Mouse (Mus musculus) MEL (cell line): Measurements from ENCODE around the gene 1110051M20Rik. TPM values are rescaled to one million over a fixed set of nuclear protein-coding genes. Genes with fewer than 3 reads are reported as not detected.

Experiments
- DNase-seq: peaks from one replicate; pipeline ENCODE4 v3.0.0; 2011; ENCODE audit warnings: low read depth, low spot score
- H3K27ac ChIP-seq: 2 replicates; pipeline ENCODE4 v1.5.1; 2012; ENCODE audit warnings: low read depth, mild to moderate bottlenecking, control low read depth, low read length, moderate library complexity; ENCODE audit not compliant: control insufficient read depth
- H3K27me3 ChIP-seq, 2 experiments: fragments of 150-350 bp in 1 of 2; sonication (generic) in 1 of 2; 2 replicates each; pipeline ENCODE4 v1.6.1; 2012; ENCODE audit warnings: low read length in 2 of 2, mild to moderate bottlenecking in 2 of 2, improper control_type of control experiment in 1 of 2, moderate library complexity in 1 of 2; ENCODE audit not compliant: insufficient read depth in 2 of 2, control insufficient read depth in 1 of 2
- H3K36me3 ChIP-seq, 2 experiments: 2 replicates each; pipeline ENCODE4 v1.6.1; 2012 to 2014; ENCODE audit warnings: low read length in 2 of 2, improper control_type of control experiment in 1 of 2, inconsistent platforms in 1 of 2, mild to moderate bottlenecking in 1 of 2; ENCODE audit not compliant: insufficient read depth in 2 of 2, control insufficient read depth in 1 of 2
- H3K4me1 ChIP-seq, 2 experiments: fragments of 150-350 bp in 1 of 2; sonication (generic) in 1 of 2; 2 replicates each; pipeline ENCODE4 v1.6.1; 2012; ENCODE audit warnings: low read length in 2 of 2, improper control_type of control experiment in 1 of 2, mild to moderate bottlenecking in 1 of 2; ENCODE audit not compliant: insufficient read depth in 2 of 2, control insufficient read depth in 1 of 2
- H3K4me3 ChIP-seq, 2 experiments: fragments of 150-350 bp in 1 of 2; sonication (generic) in 1 of 2; 2 replicates each; pipeline ENCODE4 v1.5.1; 2012; ENCODE audit warnings: low read depth in 2 of 2, low read length in 2 of 2, mild to moderate bottlenecking in 2 of 2, moderate library complexity in 2 of 2, control low read depth in 1 of 2, improper control_type of control experiment in 1 of 2; ENCODE audit not compliant: control insufficient read depth in 1 of 2, insufficient read depth in 1 of 2
- H3K79me2 ChIP-seq: 2 replicates; pipeline ENCODE4 v1.6.1; 2012; ENCODE audit warnings: mild to moderate bottlenecking, low read length, moderate library complexity; ENCODE audit not compliant: control insufficient read depth, poor library complexity, insufficient read depth
- H3K9ac ChIP-seq: 2 replicates; pipeline ENCODE4 v1.6.1; 2012; ENCODE audit warnings: low read depth, mild to moderate bottlenecking, control low read depth, low read length, moderate library complexity; ENCODE audit not compliant: control insufficient read depth, poor library complexity, severe bottlenecking
- H3K9me3 ChIP-seq: fragments of 150-350 bp; sonication (generic); replicated peaks from 2 replicates; pipeline ENCODE4 v1.6.1; 2012; ENCODE audit warnings: mild to moderate bottlenecking, low read length, improper control_type of control experiment, moderate library complexity; ENCODE audit not compliant: insufficient read depth
- CTCF ChIP-seq, 3 experiments: IDR thresholded peaks in 2 of 3; conservative IDR thresholded peaks in 1 of 3; 2 replicates each; pipeline ENCODE4 v1.5.1; 2011 to 2012; ENCODE audit warnings: low read length in 3 of 3, low read depth in 2 of 3, mild to moderate bottlenecking in 2 of 3, improper control_type of control experiment in 1 of 3, inconsistent platforms in 1 of 3, mixed read lengths in 1 of 3, moderate library complexity in 1 of 3; ENCODE audit not compliant: control insufficient read depth in 1 of 3, insufficient read depth in 1 of 3, poor library complexity in 1 of 3, severe bottlenecking in 1 of 3
- ELF1 ChIP-seq: IDR thresholded peaks from 2 replicates; pipeline ENCODE4 v1.6.1; 2014; ENCODE audit warnings: low read depth, mild to moderate bottlenecking, inconsistent platforms, low read length, improper control_type of control experiment, moderate library complexity
- HCFC1 ChIP-seq: IDR thresholded peaks from 2 replicates; pipeline ENCODE4 v1.6.1; 2012; ENCODE audit warnings: low read depth, mild to moderate bottlenecking, inconsistent platforms, low read length, improper control_type of control experiment, moderate library complexity
- JUND ChIP-seq: IDR thresholded peaks from 2 replicates; pipeline ENCODE4 v1.6.1; 2011; ENCODE audit warnings: low read depth, mild to moderate bottlenecking, improper control_type of control experiment, low read length
- MAFK ChIP-seq: IDR thresholded peaks from 2 replicates; pipeline ENCODE4 v1.6.1; 2011; ENCODE audit warnings: low read depth, mild to moderate bottlenecking, low read length, improper control_type of control experiment, borderline replicate concordance
- MAX ChIP-seq: IDR thresholded peaks from 2 replicates; pipeline ENCODE4 v1.6.1; 2011; ENCODE audit warnings: low read length, improper control_type of control experiment
- MXI1 ChIP-seq: IDR thresholded peaks from 2 replicates; pipeline ENCODE4 v1.6.1; 2011; ENCODE audit warnings: mild to moderate bottlenecking, low read depth, low read length, improper control_type of control experiment
- NELFE ChIP-seq: IDR thresholded peaks from 2 replicates; pipeline ENCODE4 v1.6.1; 2011; ENCODE audit warnings: low read depth, low read length, improper control_type of control experiment
- NRF1 ChIP-seq: IDR thresholded peaks from 2 replicates; pipeline ENCODE4 v1.6.1; 2014; ENCODE audit warnings: low read depth, mild to moderate bottlenecking, inconsistent platforms, low read length, improper control_type of control experiment, moderate library complexity; ENCODE audit not compliant: poor library complexity, insufficient read depth, severe bottlenecking
- POLR2A ChIP-seq, 2 experiments: IDR thresholded peaks; 2 replicates each; pipeline ENCODE4 v1.6.1; 2011 to 2012; ENCODE audit warnings: low read length in 2 of 2, mild to moderate bottlenecking in 2 of 2, control low read depth in 1 of 2, improper control_type of control experiment in 1 of 2, low read depth in 1 of 2, moderate library complexity in 1 of 2; ENCODE audit not compliant: control insufficient read depth in 1 of 2, insufficient read depth in 1 of 2, poor library complexity in 1 of 2
- POLR2AphosphoS2 ChIP-seq: IDR thresholded peaks from 2 replicates; pipeline ENCODE4 v1.6.1; 2011; ENCODE audit warnings: low read length, improper control_type of control experiment
- POLR2AphosphoS5 ChIP-seq: IDR thresholded peaks from 2 replicates; pipeline ENCODE4 v1.6.1; 2012; ENCODE audit warnings: low read depth, borderline replicate concordance, mild to moderate bottlenecking, inconsistent platforms, low read length, moderate library complexity, mixed read lengths
- RAD21 ChIP-seq: IDR thresholded peaks from 2 replicates; pipeline ENCODE4 v1.6.1; 2011; ENCODE audit warnings: mild to moderate bottlenecking, low read depth, low read length, improper control_type of control experiment
- SIN3A ChIP-seq: IDR thresholded peaks from 2 replicates; pipeline ENCODE4 v1.6.1; 2012; ENCODE audit warnings: low read length, improper control_type of control experiment, inconsistent platforms
- TBP ChIP-seq: IDR thresholded peaks from 2 replicates; pipeline ENCODE4 v1.8.0; 2011; ENCODE audit warnings: low read depth, low read length, improper control_type of control experiment
- TCF12 ChIP-seq: IDR thresholded peaks from 2 replicates; pipeline ENCODE4 v1.6.1; 2014; ENCODE audit warnings: low read depth, mild to moderate bottlenecking, inconsistent platforms, low read length, improper control_type of control experiment, moderate library complexity
- UBTF ChIP-seq: IDR thresholded peaks from 2 replicates; pipeline ENCODE4 v1.6.1; 2012; ENCODE audit warnings: low read depth, mild to moderate bottlenecking, inconsistent platforms, low read length, improper control_type of control experiment, moderate library complexity, borderline replicate concordance; ENCODE audit not compliant: insufficient read depth
- ZC3H11A ChIP-seq: IDR thresholded peaks from 2 replicates; pipeline ENCODE4 v1.6.1; 2012; ENCODE audit warnings: low read depth, mild to moderate bottlenecking, inconsistent platforms, low read length, improper control_type of control experiment
- polyA plus RNA-seq, 2 experiments: library from polyadenylated mRNA; stranded (reverse) in 1 of 2; unstranded in 1 of 2; fragments of >175 nt in 1 of 2; fragments of >200 nt in 1 of 2; gene quantifications; 2 replicates each; pipeline versions ENCODE4 v1.2.1 to v1.2.4; 2012; ENCODE audit warnings: low replicate concordance in 2 of 2, low read depth in 1 of 2; ENCODE audit not compliant: insufficient read length in 2 of 2, insufficient read depth in 1 of 2, missing spikeins in 1 of 2
- total RNA-seq: library from RNA; depleted of rRNA; stranded (reverse); fragments of 300-350 nt; gene quantifications from 2 replicates; pipeline ENCODE4 v1.2.3, GENCODE M21; 2012

1110051M20Rik gene
- total and polyA plus RNA-seq, 3 experiments: 23.0 to 23.3 TPM; not detected in 1

DNA sequence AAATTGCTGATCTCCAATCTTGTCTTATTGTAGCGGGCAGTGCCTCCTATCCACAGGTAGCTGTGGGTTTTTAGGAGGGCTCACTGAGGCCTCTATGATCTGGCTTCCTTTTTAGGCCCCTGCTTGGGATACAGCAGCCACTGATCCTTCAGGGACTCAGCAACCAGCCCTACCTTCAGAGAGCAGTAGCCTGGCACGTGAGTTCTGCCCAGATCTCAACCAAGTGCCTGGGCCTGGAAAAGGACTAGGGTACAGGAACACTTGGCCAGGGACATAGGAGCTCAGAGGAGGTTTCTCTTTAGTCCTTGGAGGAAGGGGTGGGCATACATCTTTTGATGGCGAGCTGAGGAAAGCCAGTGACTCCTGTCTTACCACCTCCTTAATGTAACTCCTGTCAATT is 176.5 kb downstream of the 1110051M20Rik start:
- no peaks in the 10 kb centered on the region for H3K27me3 ChIP-seq
- H3K9ac ChIP-seq: no peak overlapping the region
- H3K4me3 ChIP-seq: no peak overlapping the region
- no peaks in the 10 kb centered on the region for H3K9me3 ChIP-seq
- H3K27ac ChIP-seq: no peak overlapping the region
- H3K36me3 ChIP-seq: peaks cover 10 to 15% of the 10 kb centered on the region in 2 experiments
- TF ChIP-seq MXI1: no peak
- TF ChIP-seq TBP: no peak
- no peak for TF ChIP-seq MAX
- TF ChIP-seq MAFK: no peak
- no peak for TF ChIP-seq POLR2AphosphoS5
- DNase-seq: no peak
- peaks cover 2 to 13% of the 10 kb centered on the region in 2 experiments; a peak in 3 of 4 replicates for H3K4me1 ChIP-seq
- peaks cover 17% of the 10 kb centered on the region for H3K79me2 ChIP-seq

DNA sequence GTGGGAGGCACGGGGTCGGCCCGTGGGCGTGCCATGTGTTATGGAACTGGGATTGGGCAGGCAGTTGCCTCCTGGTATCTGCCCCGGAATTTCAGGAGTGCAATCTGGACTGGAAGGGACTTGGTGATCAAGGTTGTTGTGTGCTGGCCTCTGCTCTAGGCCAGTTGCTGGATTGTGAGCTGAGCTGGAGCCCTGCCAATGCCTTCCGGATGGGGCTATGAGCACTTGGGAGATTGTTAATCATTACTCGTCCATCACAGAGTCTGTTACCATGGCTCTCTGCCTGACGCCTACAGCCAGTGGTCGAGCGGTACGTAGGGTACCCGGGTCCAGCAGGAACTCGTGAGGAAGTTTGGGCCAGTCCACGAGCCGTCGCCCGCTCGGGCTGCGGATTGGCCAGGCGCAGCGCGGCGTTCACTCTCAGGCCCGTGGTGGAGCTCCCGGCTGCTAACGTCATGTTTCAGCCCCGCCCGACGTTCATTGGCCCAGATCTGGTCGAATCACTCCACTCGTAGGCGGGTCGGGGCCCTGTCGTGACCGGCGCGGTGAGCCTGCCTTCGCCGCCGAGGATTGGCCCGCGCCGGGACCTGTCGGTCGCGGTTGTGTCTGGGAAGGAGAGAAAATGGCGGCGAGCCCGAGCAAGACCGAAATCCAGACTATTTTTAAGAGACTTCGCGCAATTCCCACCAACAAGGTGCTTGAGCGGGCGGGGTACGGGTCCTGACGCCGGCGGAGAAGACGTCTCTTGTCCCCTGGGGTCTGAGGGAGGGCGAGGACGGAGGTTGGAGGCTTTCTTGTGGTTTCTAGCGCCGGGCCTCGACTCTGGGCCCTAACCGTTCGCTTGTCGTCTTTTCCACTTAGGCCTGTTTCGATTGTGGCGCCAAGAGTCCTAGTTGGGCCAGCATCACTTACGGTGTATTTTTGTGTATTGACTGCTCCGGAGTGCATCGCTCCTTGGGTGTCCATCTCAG is 179.5 kb downstream of the 1110051M20Rik start, which contains the start of gene Arfgap2:
Arfgap2 (plus strand) TSS at position 264 of the 971 bp plus-strand sequence.
- DNase-seq: peak; percentile 97
- Histone ChIP-seq H3K4me3 (peak within 1 kb of the TSS; percentile 91 to 93), H3K9me3 (no peaks in the 10 kb centered on the region), H3K27me3 (no peaks in the 10 kb centered on the region), H3K27ac (peak within 1 kb of the TSS; percentile 91), H3K79me2 (peaks cover 17% of the 10 kb centered on the region), H3K4me1 (peaks cover 2 to 13% of the 10 kb centered on the region in 2 experiments; a peak in 3 of 4 replicates), H3K9ac (peak within 1 kb of the TSS; percentile 98), H3K36me3 (peaks cover 7 to 10% of the 10 kb centered on the region in 2 experiments)
- TF ChIP-seq HCFC1: peak; percentile 83
- 0 out of 2 replicates have a peak, but pooled peaks have one; percentile 19 for TF ChIP-seq TCF12
- TF ChIP-seq CTCF (IDR thresholded peaks at IDR 0.05 in 2 of 3, conservative IDR thresholded peaks at IDR 0.05 in 1 of 3; ENCODE audit: control insufficient read depth in 1 of 3, insufficient read depth in 1 of 3, low read depth in 2 of 3, low read length in 3 of 3, poor library complexity in 1 of 3, severe bottlenecking in 1 of 3): no peak
- TF ChIP-seq NRF1: peak; percentile 49; the same call in 1 of the 2 replicates
- no peak for TF ChIP-seq RAD21
- no peak for TF ChIP-seq ZC3H11A
- TF ChIP-seq POLR2AphosphoS5: no peak
- no peak for TF ChIP-seq JUND
- TF ChIP-seq POLR2AphosphoS2: peak; percentile 69; the same call in 1 of the 2 replicates
- TF ChIP-seq ELF1: peak; percentile 69
- peak; percentile 46; the same call in 1 of the 2 replicates for TF ChIP-seq MXI1
- TF ChIP-seq TBP: peak; percentile 38; the same call in 1 of the 2 replicates
- peak; percentile 57; the same call in 1 of the 2 replicates for TF ChIP-seq NELFE
- TF ChIP-seq MAX: no peak
- no peak for TF ChIP-seq UBTF
- peak; percentile 45 for TF ChIP-seq SIN3A
- peak; percentile 43 to 90; a peak in 3 of 4 replicates for TF ChIP-seq POLR2A (IDR thresholded peaks at IDR 0.05; ENCODE audit: control insufficient read depth in 1 of 2, insufficient read depth in 1 of 2, low read depth in 1 of 2, low read length in 2 of 2, poor library complexity in 1 of 2)
